Mouse (Mus musculus): ENCODE measurements at regions not wholly inside any gene's neighbourhood (a gene's known extent, or its start where the extent isn't known, plus 50 kb on each side); places are given as distances from the start of the nearest gene placed in this dataset.

GRCm38 (mm10) chr6:76007783-76008406, 489.7 kb downstream of the Gm9008 start:
- DNase-seq (ENCODE audit: low read depth, low spot score): no peak
- in situ Hi-C loops (cut with MboI; ENCODE audit: low sequenced_read_pairs in 2 of 2, unreplicated experiment in 2 of 2): no loop called here
- H3K4me3 ChIP-seq (ENCODE audit: insufficient read depth in 1 of 2, low read depth in 1 of 2, low read length in 2 of 2, poor library complexity in 1 of 2, severe bottlenecking in 1 of 2): no peak overlapping the region
- H3K9ac ChIP-seq (ENCODE audit: insufficient read depth, low read depth, low read length, poor library complexity, severe bottlenecking): no peak overlapping the region
- no peaks in the 10 kb centered on the region for H3K4me1 ChIP-seq (ENCODE audit: control insufficient read depth in 2 of 2, insufficient read depth in 2 of 2, low read length in 2 of 2, poor library complexity in 1 of 2)
- TF ChIP-seq MAFK (IDR thresholded peaks at IDR 0.05; ENCODE audit: insufficient read depth, low read depth, low read length): no peak
- no peak for TF ChIP-seq ZC3H11A (IDR thresholded peaks at IDR 0.05; ENCODE audit: borderline replicate concordance, low read depth, low read length)
- no peak for TF ChIP-seq CHD2 (IDR thresholded peaks at IDR 0.05; ENCODE audit: low read depth, low read length)
- TF ChIP-seq ZNF384 (IDR thresholded peaks at IDR 0.05; ENCODE audit: low read depth, low read length): no peak
- TF ChIP-seq HCFC1 (IDR thresholded peaks at IDR 0.05; ENCODE audit: borderline replicate concordance, insufficient read depth, low read length): no peak
- no peaks in the 10 kb centered on the region for H3K9me3 ChIP-seq (ENCODE audit: control insufficient read depth, insufficient read depth, low read depth, low read length)
- no peak overlapping the region for H3K27ac ChIP-seq (ENCODE audit: insufficient read depth, low read depth, low read length, poor library complexity, severe bottlenecking)
- no peaks in the 10 kb centered on the region for H3K36me3 ChIP-seq (ENCODE audit: control insufficient read depth, insufficient read depth, low read length, poor library complexity, severe bottlenecking)

Measured in ES-E14 (cell line).